Mouse (Mus musculus) urinary bladder, postnatal 10 days (tissue): Measurements from ENCODE around the gene Map3k14.
"Not testable (repeated sequence)": the region's sequence is repeated elsewhere in the genome, so short reads cannot be mapped to it uniquely, and the experiment has no call there.

Source experiments
- DNase-seq: peaks from one replicate; pipeline ENCODE4 v3.0.0; 2022; ENCODE audit warnings: low spot score

Map3k14 gene

DNA sequence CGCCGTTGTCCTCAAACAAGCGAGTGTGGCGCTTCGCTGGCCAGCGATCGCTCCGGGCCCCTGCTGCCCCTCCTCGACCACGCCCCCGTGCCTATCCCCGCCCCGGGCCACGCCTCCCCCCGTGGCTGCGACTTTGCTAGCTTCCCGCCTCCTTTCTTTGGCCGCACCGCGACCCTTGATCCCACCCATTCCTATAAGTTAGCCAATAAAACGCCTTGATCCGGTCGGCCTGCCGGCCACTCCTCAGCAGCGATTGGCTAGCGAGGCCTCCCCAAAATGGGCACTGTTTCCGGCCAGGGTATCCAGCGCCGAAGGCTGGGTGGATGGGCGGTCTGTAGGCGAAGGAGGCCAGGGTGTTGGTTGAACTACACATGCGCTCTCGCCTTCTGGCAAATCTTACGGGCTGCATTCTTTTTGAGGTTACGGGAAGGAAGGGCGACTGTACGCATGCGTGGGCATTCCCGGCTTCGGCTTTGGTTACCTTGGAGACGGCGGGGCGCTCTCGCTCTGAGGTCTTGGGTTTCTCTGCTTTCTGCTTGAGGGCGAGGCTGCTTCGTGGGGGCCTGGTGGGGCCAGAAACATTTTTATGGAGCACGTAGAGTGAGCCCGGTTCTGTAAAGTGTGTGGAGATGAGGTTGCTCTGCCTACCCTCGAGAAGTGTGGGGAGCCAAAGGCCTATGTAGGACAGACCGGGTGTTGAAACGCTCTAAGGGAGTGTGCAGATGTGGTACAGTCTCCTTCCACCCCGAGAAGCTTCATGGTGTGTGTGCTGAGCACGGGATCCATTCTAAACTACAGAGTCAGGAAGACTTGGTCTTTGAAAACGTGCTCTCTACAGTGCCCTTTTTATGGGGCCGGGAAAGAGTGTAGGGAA lies at the start of gene Map3k14:
Gene Map3k14, minus strand, starts transcription at position 127 of the 874 bp plus-strand sequence.
- DNase-seq, result peak; percentile 97

DNA sequence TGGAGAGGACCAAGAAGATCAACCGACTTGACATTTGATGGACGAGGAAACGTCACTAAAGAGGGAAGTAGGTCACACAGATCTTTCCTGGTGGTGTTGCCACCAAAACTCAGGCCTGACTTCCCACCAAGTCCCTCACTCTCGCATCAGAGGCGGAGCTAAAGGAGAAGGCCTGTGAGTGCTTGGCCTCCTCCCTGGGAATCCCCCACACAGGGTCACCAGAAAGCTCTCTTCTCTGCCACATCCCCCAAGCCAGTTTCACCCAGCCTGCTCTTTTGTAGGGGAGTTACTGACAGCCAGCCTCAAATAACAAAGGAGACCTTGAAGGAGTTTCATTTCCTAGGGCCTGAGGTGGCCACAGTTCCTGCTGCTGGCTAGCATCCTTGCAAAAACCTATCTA lies 48.1 kb upstream of the Map3k14 start:
- DNase-seq, result no peak

DNA sequence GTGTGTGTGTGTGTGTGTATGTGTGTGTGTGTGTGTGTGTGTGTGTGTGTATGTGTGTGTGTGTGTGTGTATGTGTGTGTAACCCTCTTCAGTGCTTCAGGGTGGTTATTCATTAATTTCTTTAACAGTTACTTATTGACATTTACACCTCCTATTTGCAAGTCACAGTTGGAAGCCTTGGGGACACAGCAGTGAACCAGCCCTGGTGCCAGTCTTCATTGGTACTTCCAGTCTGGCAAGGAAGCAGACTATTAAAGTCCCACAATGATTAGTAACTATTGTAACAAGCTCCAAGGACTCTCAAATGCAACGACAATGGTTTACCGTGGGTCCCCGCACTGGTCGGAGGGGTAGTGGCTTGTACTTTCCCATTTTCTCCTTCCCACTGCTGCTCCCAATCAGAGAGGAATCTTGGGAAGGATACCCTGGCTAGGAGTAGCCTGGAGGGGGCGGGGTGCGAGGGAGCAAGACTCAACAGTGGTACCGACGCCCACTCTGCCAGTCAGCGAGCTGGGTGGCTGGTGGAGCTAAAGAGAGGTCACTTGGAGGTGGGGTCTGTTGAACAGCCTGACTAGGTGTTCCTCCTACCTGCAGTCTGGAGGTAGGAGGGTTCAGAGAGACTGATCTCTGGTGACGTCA lies 47.6 kb upstream of the Map3k14 start:
- DNase-seq, result no peak

DNA sequence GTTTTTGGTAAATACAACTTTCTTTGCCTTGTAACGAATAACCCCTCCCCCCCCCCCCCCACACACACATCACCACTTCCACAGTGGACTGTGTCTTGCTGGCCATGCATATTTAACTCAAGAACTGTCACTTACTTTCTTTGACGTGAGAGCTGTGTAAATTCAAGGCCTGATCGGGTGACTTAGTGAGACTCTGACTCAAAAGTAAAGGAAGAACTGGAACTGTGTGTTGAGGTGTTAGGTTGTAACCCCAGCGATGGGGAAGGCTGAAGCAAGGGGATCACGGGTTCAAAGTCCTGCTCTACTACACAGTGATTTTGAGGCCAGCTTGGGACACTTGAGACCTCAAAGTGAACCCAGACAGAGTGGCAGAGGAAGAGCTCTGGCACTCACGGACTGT lies 46.3 kb upstream of the Map3k14 start:
- no peak for DNase-seq

DNA sequence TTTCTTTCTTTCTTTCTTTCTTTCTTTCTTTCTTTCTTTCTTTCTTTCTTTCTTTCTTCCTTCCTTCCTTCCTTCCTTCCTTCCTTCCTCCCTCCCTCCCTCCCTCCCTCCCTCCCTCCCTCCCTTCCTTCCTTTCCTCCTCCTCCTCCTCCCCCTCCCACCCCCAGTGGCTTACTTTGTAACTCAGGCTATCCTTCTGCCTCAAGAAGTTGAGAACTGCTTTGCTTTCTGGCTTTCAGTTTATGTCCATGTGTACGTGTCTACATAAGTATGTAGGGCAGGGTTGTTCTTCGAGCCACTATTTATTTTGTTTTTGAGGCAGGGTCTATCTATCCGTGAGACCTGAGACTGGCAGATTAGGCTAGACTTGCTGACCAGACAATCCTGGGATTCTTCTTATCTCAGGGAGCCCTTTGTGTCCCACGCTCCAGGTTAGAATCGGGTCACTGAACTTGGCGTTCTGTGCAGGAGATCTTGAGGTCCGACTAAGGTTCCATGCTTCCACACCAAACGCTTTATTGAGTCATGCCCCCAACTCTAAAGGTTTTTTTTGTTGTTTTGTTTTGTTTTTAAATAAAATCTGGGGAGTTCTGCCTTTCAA lies 45.5 kb upstream of the Map3k14 start:
- DNase-seq, result no peak

DNA sequence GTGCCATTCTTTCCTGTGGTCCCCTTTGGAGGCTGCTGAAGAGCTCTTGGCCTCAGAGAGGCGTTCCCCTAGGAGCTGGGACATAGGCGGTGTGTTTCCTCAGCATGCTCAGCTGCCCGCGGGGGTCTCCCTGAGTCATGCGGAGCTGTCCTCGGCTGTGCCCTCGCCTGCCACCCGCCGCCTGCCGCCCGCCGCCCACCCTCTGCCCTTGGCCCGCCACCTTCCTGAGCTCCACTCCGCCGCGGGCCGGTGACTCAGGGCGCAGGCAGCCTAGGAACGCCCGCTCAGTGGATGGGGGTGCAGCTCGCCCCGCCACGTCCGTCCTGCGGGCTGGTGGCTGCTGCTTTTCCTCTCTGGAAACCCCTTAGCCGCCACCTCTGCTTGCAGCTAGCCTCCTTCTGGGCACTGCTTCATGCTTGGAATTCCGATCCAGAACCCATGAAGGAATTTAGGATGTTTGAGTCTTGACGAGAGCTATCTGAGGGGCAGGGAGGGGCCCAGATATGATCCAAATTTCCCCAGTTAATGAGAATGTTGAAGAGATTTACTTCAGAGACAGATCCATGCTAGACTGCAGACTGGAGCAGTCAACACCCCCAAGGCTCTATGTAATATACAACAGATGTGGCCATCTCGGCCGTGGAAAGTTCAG lies 44.8 kb upstream of the Map3k14 start:
- DNase-seq, result peak; percentile 29

DNA sequence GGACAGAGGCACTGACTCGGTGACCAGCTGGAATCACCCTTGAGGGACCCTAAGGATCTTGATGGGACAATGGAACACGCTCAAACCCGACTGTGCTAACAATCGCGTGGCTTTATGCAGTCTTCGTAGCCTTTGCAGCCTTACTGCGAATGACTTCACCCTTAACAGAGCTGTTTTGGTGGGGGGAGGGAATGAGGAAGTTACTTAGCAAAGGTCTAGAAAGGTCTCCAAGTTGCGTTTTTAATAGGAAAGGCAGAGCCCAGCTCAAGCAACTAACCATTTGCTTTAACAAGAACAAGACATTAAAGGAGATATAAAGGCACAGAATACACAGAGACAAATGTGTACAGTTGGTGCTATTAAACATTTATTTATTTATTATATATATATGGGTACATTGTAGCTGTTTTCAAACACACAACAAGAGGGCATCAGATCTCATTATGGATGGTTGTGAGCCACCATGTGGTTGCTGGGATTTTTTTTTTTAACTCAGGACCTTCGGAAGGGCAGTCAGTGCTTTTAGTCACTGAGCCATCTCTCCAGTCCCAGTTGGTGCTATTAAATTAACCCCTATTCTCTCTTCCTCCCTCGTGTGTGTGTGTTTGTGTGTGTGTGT lies 42.8 kb upstream of the Map3k14 start:
- DNase-seq, result no peak

DNA sequence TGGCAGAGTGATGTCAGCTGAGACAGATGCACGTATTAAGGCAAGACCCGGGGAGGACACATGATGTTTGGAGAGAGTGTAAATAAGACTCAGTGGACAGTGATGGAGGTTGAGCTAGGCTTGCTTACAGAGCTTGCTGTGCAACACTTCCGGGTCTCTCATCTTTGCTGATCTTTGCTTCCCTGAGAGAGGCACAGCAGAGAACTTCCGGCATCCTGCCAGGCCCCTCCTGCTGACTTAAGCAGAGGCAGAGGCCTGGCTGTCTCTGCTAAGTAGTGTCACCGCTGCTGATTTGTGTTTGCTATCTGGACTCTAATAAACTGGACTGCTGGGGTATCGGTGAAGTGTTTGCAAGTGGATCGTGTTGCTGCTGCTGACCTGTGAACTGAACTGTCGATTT lies 40.6 kb upstream of the Map3k14 start:
- DNase-seq, result no peak

DNA sequence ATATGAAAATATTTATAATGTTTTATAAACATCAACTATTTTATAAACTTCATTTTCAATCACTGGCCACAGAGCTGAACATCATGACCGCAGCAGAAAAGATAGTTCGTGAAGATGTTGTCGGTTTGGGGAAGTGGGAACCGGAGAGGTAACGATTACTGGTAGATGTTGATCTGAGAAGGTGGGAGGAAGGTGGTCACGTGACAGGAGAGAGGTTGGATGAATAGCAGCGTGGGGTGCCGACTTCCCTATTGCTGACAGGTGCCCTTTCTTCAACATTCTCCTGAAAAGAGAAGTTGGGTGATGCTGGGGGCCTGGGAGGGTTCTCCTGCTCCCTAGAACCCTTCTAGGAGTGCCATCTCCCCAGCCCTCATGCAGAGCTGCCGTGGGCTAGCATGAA lies 37.3 kb upstream of the Map3k14 start:
- no peak for DNase-seq

DNA sequence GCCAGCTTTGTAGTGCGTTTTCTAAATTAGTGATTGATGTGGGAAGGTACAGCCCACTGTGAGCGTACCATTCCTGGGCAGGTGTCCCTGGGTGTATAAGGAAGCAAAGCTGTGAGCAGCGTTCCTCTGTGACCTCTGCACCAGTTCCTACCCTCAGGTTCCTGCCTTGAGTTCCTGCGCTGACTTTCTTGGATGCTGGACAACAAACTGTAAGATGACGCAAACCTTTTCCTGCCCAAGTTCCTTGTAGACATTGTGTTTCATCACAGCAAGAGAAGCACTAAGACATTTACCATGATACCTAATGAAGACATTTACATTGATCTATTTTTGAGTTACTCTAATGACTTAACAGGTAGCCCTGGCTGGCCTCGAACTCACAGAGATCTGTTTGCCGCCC lies 27.5 kb upstream of the Map3k14 start:
- DNase-seq, result no peak

DNA sequence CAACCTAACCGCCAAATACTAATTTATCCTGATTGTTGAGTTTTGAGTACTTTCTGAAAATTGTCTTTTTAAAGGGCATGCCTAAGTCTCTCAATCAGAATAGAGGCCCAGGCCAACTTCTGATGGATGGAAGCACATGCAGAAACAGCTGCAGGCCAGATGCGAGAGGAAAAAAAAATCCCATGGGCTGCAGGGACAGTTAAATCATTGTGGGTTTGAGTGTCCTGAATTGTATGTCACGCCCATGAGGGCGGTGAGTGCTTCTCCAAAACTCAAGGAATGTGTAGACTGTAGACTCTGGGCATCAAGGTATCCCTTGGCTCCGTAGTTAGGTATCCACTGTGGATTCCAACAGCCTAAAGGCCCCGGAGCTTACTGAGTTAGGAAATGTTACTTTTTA lies 26.8 kb upstream of the Map3k14 start:
- DNase-seq, result no peak

DNA sequence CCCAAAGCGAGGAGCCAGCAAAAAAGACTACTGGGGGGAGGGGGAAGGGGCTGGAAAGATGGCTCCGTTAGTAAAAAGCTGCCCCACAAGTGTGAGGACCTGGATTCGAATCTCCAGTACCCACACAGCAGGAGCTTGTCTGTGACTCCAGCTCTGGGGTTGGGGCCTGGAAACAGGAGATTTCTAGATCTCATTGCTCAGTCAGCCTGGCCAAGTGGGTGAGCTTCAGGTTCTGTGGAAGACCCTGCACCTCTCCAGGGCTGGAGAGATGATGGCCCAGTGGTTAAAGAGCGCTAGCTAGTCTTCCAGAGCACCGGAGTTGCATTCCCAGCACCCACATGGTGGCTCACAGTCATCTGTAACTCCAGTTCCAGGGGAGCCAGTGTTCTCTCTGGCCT lies 25.6 kb upstream of the Map3k14 start:
- DNase-seq, result no peak

DNA sequence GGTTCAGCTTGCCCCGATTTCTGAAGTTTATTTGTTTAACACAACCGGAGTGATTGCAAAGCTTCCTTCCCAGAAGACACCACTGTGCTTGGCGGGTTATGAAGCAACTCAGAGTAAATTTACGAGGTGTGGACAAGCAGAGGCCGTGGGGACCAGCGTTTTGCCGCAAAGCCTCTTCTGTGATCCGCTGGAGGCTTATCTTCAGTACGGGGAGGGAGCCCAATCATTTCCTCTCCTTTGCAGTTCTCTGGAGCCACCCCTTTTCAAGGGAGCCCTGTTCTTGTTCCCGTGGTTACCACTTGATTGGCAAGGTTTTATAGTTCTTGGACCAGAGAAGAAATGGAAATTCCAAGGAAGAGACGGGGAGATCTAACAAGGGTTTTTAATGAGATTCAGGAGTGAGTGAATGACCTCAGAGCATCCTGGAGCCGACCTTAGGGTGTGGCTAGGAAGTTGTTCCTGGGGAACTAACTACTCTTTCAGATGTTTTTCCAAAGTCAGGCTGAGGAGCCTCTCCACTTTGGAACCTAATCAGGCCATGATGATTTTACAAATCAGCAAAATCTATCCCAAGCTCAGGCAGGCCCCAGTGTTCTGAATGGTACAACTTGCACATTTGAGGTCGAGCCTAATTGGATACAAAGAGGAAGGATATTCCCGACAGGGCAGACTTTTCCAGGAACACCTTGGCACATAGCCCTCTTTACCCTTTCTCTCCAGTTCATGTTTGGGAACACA lies 25.0 kb upstream of the Map3k14 start:
- DNase-seq, result no peak

DNA sequence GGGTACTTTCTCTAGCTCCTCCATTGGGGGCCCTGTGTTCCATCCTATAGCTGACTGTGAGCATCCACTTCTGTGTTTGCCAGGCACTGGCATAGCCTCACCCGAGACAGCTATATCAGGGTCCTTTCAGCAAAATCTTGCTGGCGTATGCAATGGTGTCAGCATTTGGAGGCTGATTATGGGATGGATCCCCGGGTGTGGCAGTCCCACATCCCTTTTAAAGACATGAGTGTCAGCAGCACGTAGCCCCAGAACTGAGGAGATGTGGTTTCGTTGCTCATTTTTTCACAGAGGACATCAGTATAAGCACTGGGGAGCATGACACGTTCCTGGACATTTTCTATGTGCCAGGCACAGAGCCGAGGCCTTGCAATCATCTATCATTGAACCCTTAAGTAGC lies 23.6 kb upstream of the Map3k14 start:
- not testable (repeated sequence) for DNase-seq

DNA sequence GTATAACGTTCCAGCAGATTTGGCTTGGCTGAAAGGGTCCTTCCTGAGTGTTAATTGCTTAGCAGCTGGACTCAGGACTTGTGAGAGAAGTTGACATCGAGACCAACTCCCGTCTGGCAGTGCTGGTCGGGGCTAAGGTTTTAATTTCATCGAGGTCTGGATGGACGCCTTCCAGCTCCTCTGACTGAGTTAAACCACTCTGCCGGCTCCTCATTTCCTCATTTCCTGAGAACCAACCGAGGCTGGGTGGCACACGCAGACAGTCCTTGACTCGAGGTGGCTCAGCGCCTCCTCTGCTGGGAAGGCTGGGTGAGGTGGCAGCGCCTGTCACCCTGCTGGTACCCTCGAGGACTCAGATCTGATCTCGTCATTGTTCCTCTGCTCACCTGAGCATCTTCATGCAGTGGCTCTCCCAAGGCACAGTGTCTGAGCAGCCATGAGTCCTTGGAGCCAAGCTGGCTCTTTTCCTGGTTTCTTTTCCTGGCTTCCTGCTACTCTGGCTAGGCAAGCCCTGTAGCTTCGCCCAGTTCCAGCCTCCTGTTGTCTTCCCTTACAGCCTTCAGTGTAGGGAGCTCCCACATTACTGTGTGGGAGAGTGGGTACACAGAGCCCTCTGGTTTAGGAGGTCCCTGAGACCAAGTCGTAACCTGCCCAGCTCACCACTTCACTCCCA lies 21.2 kb upstream of the Map3k14 start:
- no peak for DNase-seq

DNA sequence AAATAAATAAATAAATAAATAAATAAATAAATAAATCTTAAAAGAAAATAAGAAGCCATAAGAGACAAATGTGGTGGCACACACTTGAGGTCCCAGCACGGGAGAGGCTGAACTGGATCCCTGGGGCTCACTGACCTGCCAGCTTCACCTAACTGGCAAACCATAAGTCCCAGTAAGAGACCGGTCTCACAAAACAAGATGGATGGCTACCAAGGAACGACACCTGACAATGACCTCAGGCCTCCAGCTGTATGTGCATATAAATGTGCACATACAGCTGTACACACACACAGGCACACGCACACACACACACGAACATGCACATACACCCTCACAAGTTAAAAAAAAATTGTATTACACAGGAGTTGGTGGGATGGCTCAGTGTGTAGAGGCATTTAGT lies 19.6 kb upstream of the Map3k14 start:
- no peak for DNase-seq

DNA sequence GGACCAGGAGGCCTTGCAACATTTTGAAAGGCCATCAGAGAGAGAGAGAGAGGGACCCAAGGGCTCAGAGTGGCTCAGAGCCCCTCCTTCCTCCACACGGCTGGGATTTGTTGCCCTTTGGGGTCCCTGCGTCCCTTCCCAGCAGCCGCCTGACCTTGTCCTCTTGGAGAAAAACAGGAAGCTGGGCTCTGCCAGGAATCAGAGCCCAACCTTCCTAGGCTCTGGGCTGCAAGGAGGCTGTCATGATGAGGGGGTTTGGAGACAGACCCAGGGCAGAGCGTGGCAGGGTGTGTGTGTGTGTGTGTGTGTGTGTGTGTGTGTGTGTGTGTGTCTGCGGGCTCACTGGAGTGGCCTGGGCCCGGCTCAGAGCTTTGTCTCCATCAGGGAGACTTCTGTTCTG lies 18.7 kb upstream of the Map3k14 start:
- DNase-seq, result no peak

DNA sequence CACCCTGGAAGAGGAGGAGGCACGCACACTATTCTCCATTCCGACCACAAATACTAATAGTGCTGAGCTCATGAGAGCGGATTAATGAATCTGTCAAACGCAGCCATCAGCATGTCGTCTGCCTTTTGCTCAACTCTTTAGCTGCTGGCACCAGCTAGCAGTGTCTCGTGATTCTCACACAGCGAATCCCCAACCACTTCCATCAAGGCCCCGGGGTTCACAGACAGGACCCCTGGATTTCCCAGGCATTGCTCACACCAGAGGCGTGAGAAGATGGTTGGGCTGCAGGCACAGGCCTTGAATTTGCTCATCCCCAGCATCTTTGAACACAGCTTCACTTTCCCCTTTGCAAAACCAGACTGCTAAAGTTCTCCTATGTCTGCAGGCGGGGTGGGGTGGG lies 18.0 kb upstream of the Map3k14 start:
- DNase-seq, result no peak

DNA sequence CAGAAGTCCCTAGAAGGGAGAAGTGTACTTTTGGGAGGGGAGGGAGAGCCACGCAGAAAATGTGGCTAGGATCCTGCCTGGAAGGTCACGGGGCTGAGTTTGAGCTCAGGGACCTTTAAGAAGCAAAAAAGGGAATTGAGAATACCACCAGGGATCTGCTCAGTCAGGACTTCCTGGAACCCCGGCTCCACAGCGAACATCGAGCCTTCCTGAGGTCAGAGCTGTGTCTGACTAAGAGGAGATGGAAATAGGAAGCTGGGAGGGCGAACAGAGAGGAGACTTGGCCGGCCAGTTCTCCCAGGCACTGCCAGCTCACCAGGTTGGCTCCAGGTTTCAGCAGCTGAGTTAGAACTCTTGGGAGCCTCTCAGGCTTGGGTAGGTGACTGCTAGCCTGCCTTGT lies 14.5 kb upstream of the Map3k14 start:
- DNase-seq, result no peak

DNA sequence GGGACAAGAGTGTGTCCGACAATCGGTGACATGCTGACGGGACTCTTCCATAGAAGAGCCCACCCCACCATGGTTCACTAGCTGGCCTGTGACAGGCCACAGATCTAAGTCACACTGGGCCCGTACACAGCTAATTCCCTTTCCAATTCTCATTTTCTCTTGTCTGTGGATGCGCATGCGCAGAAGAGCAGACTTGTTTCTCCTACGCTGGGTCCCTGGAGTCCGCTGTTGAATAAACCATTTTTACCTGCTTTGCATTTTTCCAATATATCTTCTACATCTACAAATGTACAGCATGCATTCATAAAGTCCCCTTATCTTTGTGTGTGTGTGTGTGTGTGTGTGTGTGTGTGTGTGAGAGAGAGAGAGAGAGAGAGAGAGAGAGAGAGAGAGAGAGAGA lies 9.2 kb upstream of the Map3k14 start:
- DNase-seq, result no peak

DNA sequence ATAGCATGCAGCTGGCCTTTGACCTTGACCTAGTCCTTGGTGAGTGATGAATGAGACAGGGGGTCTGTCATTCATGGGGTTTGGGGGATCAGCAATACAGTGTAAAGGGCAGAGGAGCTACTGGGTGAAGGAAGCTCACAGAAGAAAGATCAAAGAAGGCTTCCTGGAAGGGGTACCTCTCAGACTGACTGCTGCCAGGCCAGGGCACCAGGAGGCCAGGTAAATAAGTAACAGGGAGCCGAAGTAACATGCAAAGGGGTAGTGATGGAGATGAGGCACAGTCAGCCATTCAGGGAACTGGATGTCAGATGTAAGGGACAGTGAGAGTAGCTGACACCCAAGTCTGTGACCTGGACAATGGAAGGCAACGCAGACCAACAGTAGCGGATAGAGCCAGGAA lies 5.6 kb upstream of the Map3k14 start:
- no peak for DNase-seq
